Mouse (Mus musculus) G1E (cell line): ENCODE measurements around the gene Tmem205. TPM values are rescaled to one million over a fixed set of nuclear protein-coding genes. Genes with fewer than 3 reads are reported as not detected.
A peak's percentile ranks its signal among the peaks of the same experiment; 100 is the strongest.

Experiments used
- ATAC-seq: 2 replicates; pipeline ENCODE4 v1.8.0; 2016; ENCODE audit warnings: mild to moderate bottlenecking; ENCODE audit not compliant: insufficient number of reproducible peaks, poor library complexity, low FRiP score, severe bottlenecking; ENCODE audit errors: extremely low read depth
- DNase-seq: peaks from one replicate; pipeline ENCODE4 v3.0.0; 2012; ENCODE audit warnings: low spot score
- H3K27me3 ChIP-seq: 2 replicates; pipeline ENCODE4 v1.6.1; 2012; ENCODE audit warnings: mild to moderate bottlenecking, low read length, inconsistent platforms; ENCODE audit not compliant: insufficient read depth
- H3K36me3 ChIP-seq: replicated peaks from 2 replicates; pipeline ENCODE3; 2012; ENCODE audit warnings: mild to moderate bottlenecking, inconsistent platforms
- H3K4me1 ChIP-seq: 2 replicates; pipeline ENCODE4 v1.6.1; 2012; ENCODE audit warnings: low read depth, low read length, inconsistent platforms, mixed read lengths; ENCODE audit not compliant: insufficient read depth
- H3K4me3 ChIP-seq: 2 replicates; pipeline ENCODE4 v1.5.1; 2012; ENCODE audit warnings: low read depth, mild to moderate bottlenecking, inconsistent platforms, low read length, moderate library complexity, mixed read lengths
- H3K9me3 ChIP-seq: replicated peaks from 2 replicates; pipeline ENCODE4 v1.6.1; 2012; ENCODE audit warnings: inconsistent platforms
- CTCF ChIP-seq: IDR thresholded peaks from 2 replicates; pipeline ENCODE4 v1.5.1; 2012; ENCODE audit warnings: low read depth, low read length, inconsistent platforms, mixed read lengths
- GATA1 ChIP-seq: IDR thresholded peaks from 2 replicates; pipeline ENCODE4 v1.6.1; 2012; ENCODE audit warnings: borderline replicate concordance, low read length, inconsistent platforms, mixed read lengths
- GATA2 ChIP-seq: IDR thresholded peaks from 2 replicates; pipeline ENCODE4 v1.6.1; 2012; ENCODE audit warnings: low read depth, low read length, inconsistent platforms, borderline replicate concordance
- POLR2AphosphoS5 ChIP-seq: IDR thresholded peaks from 2 replicates; pipeline ENCODE4 v1.6.1; 2012; ENCODE audit warnings: low read depth, low read length, inconsistent platforms; ENCODE audit not compliant: insufficient replicate concordance
- TAL1 ChIP-seq: conservative IDR thresholded peaks from 2 replicates; pipeline ENCODE4 v1.6.1; 2012; ENCODE audit warnings: low read depth, low read length, inconsistent platforms, mixed read lengths
- polyA plus RNA-seq: library from polyadenylated mRNA; stranded (reverse); fragments of >175 nt; gene quantifications from 2 replicates; pipeline ENCODE4 v1.2.3, GENCODE M21; 2012
- total RNA-seq, 2 experiments: library from RNA; stranded (forward) in 1 of 2; stranded (reverse) in 1 of 2; fragments of 200-1000 nt in 1 of 2; fragments of >200 nt in 1 of 2; fragmentation: Nextera tagmentation in 1 of 2; gene quantifications; 2 replicates each; pipeline ENCODE4 v1.2.3; 2014 to 2017

Tmem205 gene
- total and polyA plus RNA-seq, 3 experiments: 9.0 to 17.6 (median 11.3) TPM

DNA sequence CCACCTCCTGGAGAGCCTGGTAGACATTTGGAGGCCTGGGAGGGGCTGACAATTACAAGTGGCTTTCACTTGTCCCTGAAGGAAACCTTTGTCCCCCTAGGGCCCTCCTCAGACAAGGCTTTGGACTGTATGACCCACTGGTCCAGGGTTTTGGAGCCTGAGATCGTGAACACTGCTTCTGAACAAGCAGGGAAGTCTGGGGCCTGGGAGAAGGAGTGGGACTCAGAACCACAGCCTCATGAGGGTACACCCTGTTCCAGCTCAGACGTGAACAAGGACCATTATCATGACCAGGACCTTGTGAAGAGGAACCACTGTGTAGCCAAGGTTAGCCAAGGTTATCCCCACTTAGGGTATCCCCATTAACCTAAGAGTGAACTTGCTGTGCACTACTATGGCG, 1.9 kb upstream of the Tmem205 start:
- no peak for DNase-seq
- TF ChIP-seq GATA1: no peak
- TF ChIP-seq TAL1: no peak
- no peak for TF ChIP-seq GATA2
- TF ChIP-seq CTCF: no peak
- TF ChIP-seq POLR2AphosphoS5: no peak

DNA sequence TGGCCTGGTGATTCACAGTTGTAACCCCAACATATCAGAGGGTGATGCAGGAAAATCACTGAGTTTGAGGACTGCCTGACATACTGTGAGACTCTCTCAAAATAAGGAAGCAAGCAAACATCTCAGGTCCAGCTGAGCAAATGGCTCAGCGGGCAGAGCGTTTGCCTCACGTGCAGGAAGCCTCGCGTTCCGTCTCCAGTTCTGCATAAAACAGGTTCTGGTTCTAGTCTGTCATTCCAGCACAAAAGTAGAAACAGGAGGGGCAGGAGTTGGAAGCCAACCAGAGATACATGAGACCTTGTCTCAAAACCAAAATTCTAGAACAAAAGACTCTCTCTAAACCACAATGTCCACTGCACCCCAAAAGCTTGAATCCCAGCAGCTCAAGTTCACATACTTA, 572 bp downstream of the Tmem205 start:
- no peaks in the 10 kb centered on the region for H3K27me3 ChIP-seq
- TF ChIP-seq CTCF (no peak), TAL1 (no peak), POLR2AphosphoS5 (no peak), GATA2 (no peak), GATA1 (no peak)
- H3K9me3 ChIP-seq: no peaks in the 10 kb centered on the region
- DNase-seq (no peak), ATAC-seq (no peak)
- H3K4me1 ChIP-seq: peaks cover 45% of the 10 kb centered on the region
- peaks cover 33% of the 10 kb centered on the region for H3K36me3 ChIP-seq
- peak overlapping the region; percentile 75 for H3K4me3 ChIP-seq

More for the DNA sequence above, 1.9 kb upstream of the Tmem205 start:
- H3K27me3 ChIP-seq: peaks cover 6% of the 10 kb centered on the region; the same call in 1 of the 2 replicates
- peaks cover 17% of the 10 kb centered on the region for H3K36me3 ChIP-seq
- H3K4me3 ChIP-seq: no peak overlapping the region
- H3K9me3 ChIP-seq: no peaks in the 10 kb centered on the region
- ATAC-seq: no peak
- H3K4me1 ChIP-seq: peaks cover 51% of the 10 kb centered on the region

DNA sequence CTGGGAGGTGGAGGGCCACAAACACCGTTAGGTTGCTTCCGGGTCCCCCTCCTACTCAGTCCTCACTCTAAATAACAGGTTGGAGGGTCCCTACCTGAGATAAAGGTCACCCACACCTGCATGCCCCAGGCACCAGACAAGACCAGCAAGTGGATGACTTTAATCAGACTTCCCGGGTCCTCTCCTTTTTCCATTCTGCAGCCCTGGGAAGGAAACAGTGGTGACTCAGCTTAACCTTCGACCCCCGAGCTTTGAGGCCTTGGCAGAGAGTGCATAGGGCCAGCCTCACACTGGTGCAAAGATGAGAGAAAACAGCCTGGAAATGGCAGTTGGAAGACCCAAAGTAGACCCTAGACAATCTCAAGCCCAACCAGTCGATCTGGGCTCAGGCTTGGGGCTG, 1.2 kb downstream of the Tmem205 start:
- Histone ChIP-seq H3K9me3 (no peaks in the 10 kb centered on the region), H3K27me3 (no peaks in the 10 kb centered on the region), H3K4me1 (peaks cover 42% of the 10 kb centered on the region), H3K4me3 (no peak overlapping the region; the same call in 1 of the 2 replicates), H3K36me3 (peaks cover 38% of the 10 kb centered on the region)
- no peak for ATAC-seq
- TF ChIP-seq TAL1 (no peak), GATA2 (no peak), POLR2AphosphoS5 (no peak), GATA1 (no peak), CTCF (no peak)
- DNase-seq: no peak

DNA sequence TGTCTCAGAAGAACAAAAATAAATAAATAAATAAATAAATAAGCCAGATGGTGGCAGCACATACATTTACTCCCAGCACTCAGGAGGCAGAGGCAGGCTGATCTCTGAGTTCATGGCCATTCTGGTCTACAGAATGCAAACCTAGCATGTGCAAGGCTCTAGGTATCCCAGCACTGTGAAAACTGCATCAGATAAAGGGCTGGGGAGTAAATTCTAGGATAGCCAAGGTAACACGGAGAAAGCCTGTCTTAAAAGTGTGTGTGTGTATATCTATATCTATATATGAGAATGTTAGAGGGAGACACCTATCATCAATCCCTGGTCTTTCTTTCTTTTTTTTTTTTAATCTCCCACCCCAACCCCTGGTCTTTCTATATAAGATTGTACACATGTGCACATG, 1.9 kb downstream of the Tmem205 start:
- TF ChIP-seq GATA1 (no peak), GATA2 (no peak), TAL1 (no peak), CTCF (no peak), POLR2AphosphoS5 (no peak)
- no peak for DNase-seq
- H3K27me3 ChIP-seq: no peaks in the 10 kb centered on the region
- peaks cover 44% of the 10 kb centered on the region for H3K36me3 ChIP-seq
- ATAC-seq: no peak
- no peak overlapping the region for H3K4me3 ChIP-seq
- H3K4me1 ChIP-seq: peaks cover 42% of the 10 kb centered on the region
- no peaks in the 10 kb centered on the region for H3K9me3 ChIP-seq

DNA sequence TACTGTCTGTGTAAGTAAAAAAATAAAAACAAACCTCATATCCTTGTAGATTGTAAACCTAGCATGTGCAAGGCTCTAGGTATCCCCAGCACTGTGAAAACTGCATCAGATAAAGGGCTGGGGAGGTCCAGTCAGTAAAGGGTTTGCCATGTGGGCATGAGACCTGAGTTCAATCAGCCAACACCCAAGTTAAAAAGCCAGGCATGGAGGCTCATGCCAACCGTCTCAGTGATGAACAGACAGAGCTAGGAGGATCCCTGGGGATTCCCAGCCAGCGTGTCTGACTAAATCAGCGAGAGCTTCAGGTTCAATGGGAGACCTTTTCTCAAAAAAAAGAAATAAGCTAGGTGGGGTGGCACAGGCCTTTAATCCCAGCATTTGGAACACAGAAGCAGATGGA, 2.3 kb downstream of the Tmem205 start:
- ATAC-seq (no peak), DNase-seq (no peak)
- no peak for TF ChIP-seq GATA2
- no peak for TF ChIP-seq CTCF
- TF ChIP-seq GATA1: no peak
- no peak for TF ChIP-seq POLR2AphosphoS5
- no peak for TF ChIP-seq TAL1
- no peaks in the 10 kb centered on the region for H3K9me3 ChIP-seq
- peaks cover 42% of the 10 kb centered on the region for H3K4me1 ChIP-seq
- peaks cover 45% of the 10 kb centered on the region for H3K36me3 ChIP-seq
- no peak overlapping the region for H3K4me3 ChIP-seq
- no peaks in the 10 kb centered on the region for H3K27me3 ChIP-seq

DNA sequence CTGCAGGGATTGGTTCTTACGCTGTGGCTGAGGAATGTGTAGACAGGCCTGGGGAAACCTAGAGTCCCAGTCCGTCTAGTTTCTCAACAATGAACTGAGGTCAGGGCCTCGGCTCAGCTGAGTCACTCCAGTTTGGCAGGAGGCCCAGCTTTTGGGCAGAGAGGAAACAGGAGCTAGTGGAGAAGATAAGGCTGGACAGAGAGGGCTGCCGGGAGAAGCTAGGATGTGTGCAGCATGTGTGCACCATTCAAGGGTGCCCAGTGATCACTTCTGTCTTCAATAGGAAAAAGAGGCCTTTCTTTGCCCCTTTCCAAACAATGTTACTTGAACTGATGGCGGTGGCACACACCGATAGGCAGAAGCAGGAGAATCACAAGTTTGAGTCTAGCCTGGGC, 3.3 kb downstream of the Tmem205 start:
- Histone ChIP-seq H3K4me1 (peaks cover 42% of the 10 kb centered on the region), H3K27me3 (no peaks in the 10 kb centered on the region), H3K36me3 (peaks cover 45% of the 10 kb centered on the region), H3K9me3 (no peaks in the 10 kb centered on the region), H3K4me3 (no peak overlapping the region)
- ATAC-seq (peak; percentile 47), DNase-seq (peak; percentile 26)
- no peak for TF ChIP-seq POLR2AphosphoS5
- no peak for TF ChIP-seq GATA2
- no peak for TF ChIP-seq GATA1
- no peak for TF ChIP-seq TAL1
- no peak for TF ChIP-seq CTCF

DNA sequence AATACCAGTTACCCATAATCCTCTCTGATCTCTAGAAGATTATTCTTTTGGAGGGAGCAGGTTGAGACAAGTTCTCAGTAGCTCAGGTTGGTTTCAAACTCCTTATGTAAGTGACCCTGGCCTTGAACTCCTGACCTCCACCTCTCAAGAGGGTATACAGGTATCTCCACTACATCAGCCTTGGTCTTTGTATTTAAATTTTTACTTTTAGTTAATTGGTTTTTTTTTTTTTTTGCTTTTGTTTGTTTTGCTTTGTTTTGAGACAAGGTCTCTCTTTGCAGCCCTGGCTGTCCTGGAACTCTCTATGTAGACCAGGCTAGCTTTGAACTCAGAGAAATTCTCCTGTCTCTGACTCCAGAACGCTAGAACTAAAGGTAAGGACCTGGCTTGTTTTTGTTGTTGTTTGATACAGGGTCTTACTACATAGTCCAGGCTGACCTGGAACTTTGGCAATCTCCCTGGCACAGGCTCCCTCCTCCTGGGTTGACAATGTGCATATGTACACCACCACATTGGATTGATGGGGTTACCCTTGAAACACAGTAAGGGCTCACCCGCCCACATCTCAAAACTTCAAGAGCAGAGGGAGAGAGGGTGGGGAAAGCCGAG, 3.8 kb downstream of the Tmem205 start:
- Histone ChIP-seq H3K27me3 (no peaks in the 10 kb centered on the region), H3K4me3 (no peak overlapping the region), H3K9me3 (no peaks in the 10 kb centered on the region), H3K4me1 (peaks cover 46% of the 10 kb centered on the region), H3K36me3 (peaks cover 45% of the 10 kb centered on the region)
- no peak for ATAC-seq
- no peak for TF ChIP-seq GATA1
- no peak for DNase-seq
